Comparison of ENCODE assay signal across 25 mouse cellular contexts in genomic region chr9:50475318-50475717, GRCm38 (mm10). TPM values are rescaled to one million over a fixed set of nuclear protein-coding genes. Genes with fewer than 3 reads are reported as not detected.
DNase-seq lines count a peak whose midpoint lies in the region; ATAC-seq lines count a peak whose summit lies in the region.
"Had no signal": no experiment of that assay in that cellular context is flagged by ENCODE, and none has a peak within 500 bp of the region (broad histone marks: within the 10 kb centered on the region; RNA-seq: fewer than 3 reads in every experiment).

No protein-coding gene starts in this region.

- H3K36me3 ChIP-seq in kidney, embryonic 14.5 days (ENCODE audit: control insufficient read depth, insufficient read depth, low read length) = no peaks in the 10 kb centered on the region
- H3K36me3 ChIP-seq in kidney, embryonic 16.5 days (ENCODE audit: insufficient read depth, low read length) = no peaks in the 10 kb centered on the region
- H3K36me3 ChIP-seq: embryonic facial prominence, embryonic 13.5 days; embryonic facial prominence, embryonic 15.5 days; forebrain, embryonic 10.5 days; forebrain, embryonic 12.5 days had no signal

- DNase-seq in kidney, postnatal 4 days = no peak
- no peak for DNase-seq in kidney, postnatal 25 days
- peak; percentile 18 for DNase-seq in right cerebral cortex, adult 18-20 months
- no peak for DNase-seq in right cerebral cortex, adult 2 months (ENCODE audit: low spot score in 2 of 2)
- no peak for DNase-seq in adrenal gland, postnatal 14 days
- DNase-seq: adrenal gland, adult 2 months; adrenal gland, postnatal 10 days; adrenal gland, postnatal 36 days; cerebellum, adult 11 months; cerebellum, adult 18-20 months; cerebellum, adult 8-10 months; cerebellum, adult 9-11 months; cerebellum, postnatal 14 days; cerebellum, postnatal 36 days; embryo, embryonic 11 days had no signal

- H3K27me3 ChIP-seq in kidney, embryonic 14.5 days (ENCODE audit: control insufficient read depth, insufficient read depth, low read length) = no peaks in the 10 kb centered on the region; the same call in 1 of the 2 replicates
- no peaks in the 10 kb centered on the region for H3K27me3 ChIP-seq in kidney, embryonic 16.5 days (ENCODE audit: insufficient read depth, low read length)
- H3K27me3 ChIP-seq: embryonic facial prominence, embryonic 15.5 days had no signal

- H3K27ac ChIP-seq in kidney, embryonic 14.5 days (ENCODE audit: low read depth, low read length) = peak overlapping the region; percentile 76
- H3K27ac ChIP-seq in kidney, embryonic 16.5 days (ENCODE audit: low read length) = peak overlapping the region; percentile 72
- H3K27ac ChIP-seq: embryonic facial prominence, embryonic 13.5 days; embryonic facial prominence, embryonic 15.5 days; forebrain, embryonic 10.5 days; forebrain, embryonic 12.5 days had no signal

- peak; percentile 30; the same call in 1 of the 2 replicates for ATAC-seq in kidney, embryonic 14.5 days (ENCODE audit: low FRiP score, low TSS enrichment)
- no peak for ATAC-seq in kidney, embryonic 16.5 days (ENCODE audit: low FRiP score, low TSS enrichment)
- ATAC-seq: forebrain, embryonic 14.5 days; forebrain, embryonic 16.5 days had no signal

- WGBS in kidney, embryonic 14.5 days = 46% methylated on average over 7 of the region's 7 CpGs
- 47% methylated on average over 7 of the region's 7 CpGs for WGBS in kidney, embryonic 16.5 days

- no peak overlapping the region for H3K9ac ChIP-seq in kidney, embryonic 14.5 days (ENCODE audit: low read depth, low read length)
- peak overlapping the region; percentile 19; the same call in 1 of the 2 replicates for H3K9ac ChIP-seq in kidney, embryonic 16.5 days (replicated peaks; ENCODE audit: low read length)
- H3K9ac ChIP-seq: embryonic facial prominence, embryonic 13.5 days; embryonic facial prominence, embryonic 15.5 days; forebrain, embryonic 12.5 days had no signal

- H3K4me3 ChIP-seq in kidney, embryonic 14.5 days (ENCODE audit: low read length) = no peak overlapping the region
- no peak overlapping the region for H3K4me3 ChIP-seq in kidney, embryonic 16.5 days (ENCODE audit: low read length)
- H3K4me3 ChIP-seq: embryonic facial prominence, embryonic 13.5 days; embryonic facial prominence, embryonic 15.5 days; erythroblast, embryonic 14.5 days; forebrain, embryonic 10.5 days; forebrain, embryonic 12.5 days had no signal

- H3K4me1 ChIP-seq in kidney, embryonic 14.5 days (ENCODE audit: control insufficient read depth, insufficient read depth, low read length) = peaks cover 23% of the 10 kb centered on the region; the same call in 1 of the 2 replicates
- H3K4me1 ChIP-seq in kidney, embryonic 16.5 days (ENCODE audit: insufficient read depth, low read length) = peaks cover 43% of the 10 kb centered on the region
- H3K4me1 ChIP-seq: embryonic facial prominence, embryonic 13.5 days; embryonic facial prominence, embryonic 15.5 days had no signal

- no peaks in the 10 kb centered on the region for H3K9me3 ChIP-seq in kidney, embryonic 14.5 days (ENCODE audit: control insufficient read depth, low read length)
- H3K9me3 ChIP-seq in kidney, embryonic 16.5 days (ENCODE audit: low read length) = no peaks in the 10 kb centered on the region
- H3K9me3 ChIP-seq: embryonic facial prominence, embryonic 13.5 days; embryonic facial prominence, embryonic 15.5 days; forebrain, embryonic 10.5 days; forebrain, embryonic 12.5 days had no signal

- peak overlapping the region; percentile 22; the same call in 1 of the 2 replicates for H3K4me2 ChIP-seq in kidney, embryonic 14.5 days (replicated peaks; ENCODE audit: low read depth, low read length)
- no peak overlapping the region for H3K4me2 ChIP-seq in kidney, embryonic 16.5 days (replicated peaks; ENCODE audit: low read depth, low read length)
- H3K4me2 ChIP-seq: embryonic facial prominence, embryonic 13.5 days; embryonic facial prominence, embryonic 15.5 days; forebrain, embryonic 12.5 days had no signal

RNA-seq across cellular contexts. Expression of gene Plet1, which starts 19.0 kb away (rescaled TPM):
- polyA plus RNA-seq in kidney, embryonic 14.5 days (2014; fragmentation: Nextera tagmentation; extraction: Ambion mirVana) = 32.1 and 36.7 TPM in 2 replicates
- polyA plus RNA-seq in kidney, embryonic 16.5 days (2015; fragmentation: Nextera tagmentation; extraction: Ambion mirVana) = 36.9 and 37.1 TPM in 2 replicates
- 0.33 and 0.41 TPM in 2 replicates for total RNA-seq in adrenal gland, postnatal 14 days (2021)
- total RNA-seq: adrenal gland, postnatal 36 days; common myeloid progenitor, adult 5-6 weeks had no signal
- polyA plus RNA-seq: adrenal gland, adult 2 months; erythroblast, embryonic 14.5 days had no signal

RNA-seq across cellular contexts. Expression of gene Pts, which starts 53.2 kb away (rescaled TPM):
- 85.3 and 89.4 TPM in 2 replicates for polyA plus RNA-seq in kidney, embryonic 14.5 days (2014; fragmentation: Nextera tagmentation; extraction: Ambion mirVana)
- 96.6 and 108 TPM in 2 replicates for polyA plus RNA-seq in kidney, embryonic 16.5 days (2015; fragmentation: Nextera tagmentation; extraction: Ambion mirVana)
- total RNA-seq in adrenal gland, postnatal 14 days (2021) = 68.9 and 73.9 TPM in 2 replicates
